Mouse (Mus musculus): ENCODE measurements around the gene 2310079G19Rik. TPM values are rescaled to one million over a fixed set of nuclear protein-coding genes. Genes with fewer than 3 reads are reported as not detected.

2310079G19Rik gene
- polyA plus RNA-seq, 1 experiment from 2014 or later = not detected

DNA sequence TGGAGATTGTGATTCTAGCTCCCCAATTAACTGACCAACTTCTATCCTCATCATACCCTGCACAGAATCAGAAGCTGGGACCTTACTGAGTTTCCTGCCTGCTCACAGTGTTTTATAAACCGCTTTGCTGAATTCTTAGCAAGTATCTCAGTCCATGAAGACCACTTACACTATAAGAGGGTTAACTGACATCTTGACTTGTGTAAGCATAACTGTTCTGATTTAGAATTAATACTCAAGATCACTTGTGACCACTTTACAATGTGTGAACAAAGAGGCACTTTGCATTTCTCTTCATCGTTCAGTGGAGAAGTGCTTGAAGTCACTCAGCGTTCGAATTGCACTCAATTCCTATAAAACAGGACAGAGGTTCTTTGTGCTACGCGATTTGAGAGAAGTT lies 22.9 kb downstream of the 2310079G19Rik start:
- H3K27ac ChIP-seq = no peak overlapping the region
- ATAC-seq = no peak
- no peak overlapping the region for H3K4me3 ChIP-seq
- no peaks in the 10 kb centered on the region for H3K27me3 ChIP-seq
- 72% methylated on average over 6 of the region's 6 CpGs for WGBS
- H3K4me1 ChIP-seq = no peaks in the 10 kb centered on the region
- H3K36me3 ChIP-seq (ENCODE audit: poor library complexity, severe bottlenecking) = no peaks in the 10 kb centered on the region
- H3K9ac ChIP-seq = no peak overlapping the region
- no peak overlapping the region for H3K4me2 ChIP-seq
- H3K9me3 ChIP-seq (replicated peaks) = no peaks in the 10 kb centered on the region

DNA sequence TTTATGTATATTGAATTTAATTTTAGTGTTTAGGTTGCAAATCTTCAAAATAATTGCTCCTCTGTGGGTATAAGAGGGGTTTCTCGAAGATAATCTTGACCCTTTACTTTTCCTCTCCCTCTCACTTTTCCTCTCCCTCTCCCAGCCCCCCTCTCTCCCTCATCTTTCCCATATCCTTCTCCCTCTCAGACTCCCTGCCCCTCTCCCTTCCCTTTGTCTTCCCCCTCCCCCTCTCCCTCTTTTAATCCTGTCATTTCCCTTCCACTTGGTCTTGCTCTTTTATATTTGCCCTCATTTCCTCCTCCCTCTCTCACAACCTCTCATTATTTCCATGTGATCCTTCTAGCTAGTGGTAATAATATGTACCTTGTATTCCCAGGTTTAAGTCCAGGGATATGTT lies 25.0 kb downstream of the 2310079G19Rik start:
- H3K9ac ChIP-seq = no peak overlapping the region
- no peaks in the 10 kb centered on the region for H3K27me3 ChIP-seq
- H3K36me3 ChIP-seq (ENCODE audit: poor library complexity, severe bottlenecking) = no peaks in the 10 kb centered on the region
- H3K4me3 ChIP-seq = no peak overlapping the region
- WGBS = 16% methylated on average over 1 of the region's 1 CpGs
- no peak overlapping the region for H3K27ac ChIP-seq
- no peaks in the 10 kb centered on the region for H3K9me3 ChIP-seq (replicated peaks)
- ATAC-seq = no peak
- H3K4me2 ChIP-seq = no peak overlapping the region
- H3K4me1 ChIP-seq = no peaks in the 10 kb centered on the region

DNA sequence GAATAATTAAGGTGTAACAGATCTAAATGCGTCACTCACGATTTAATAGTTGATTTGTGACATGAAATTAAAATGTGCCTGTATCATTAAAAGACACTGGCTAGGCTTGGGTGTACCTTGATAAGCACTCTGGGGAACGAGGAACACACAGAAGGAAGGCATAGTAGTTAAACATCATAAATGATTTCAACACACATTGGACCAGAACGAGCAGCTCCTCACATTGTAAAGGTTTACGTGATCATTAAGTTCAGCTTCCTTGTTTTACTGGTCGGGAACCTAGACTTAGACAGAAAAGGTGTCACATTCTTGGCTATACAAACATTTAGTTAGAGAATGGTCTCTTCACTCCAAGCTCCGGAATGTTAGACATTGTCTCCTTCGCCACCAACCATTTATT lies 27.2 kb downstream of the 2310079G19Rik start:
- Histone ChIP-seq H3K9me3 (replicated peaks) (no peaks in the 10 kb centered on the region), H3K36me3 (ENCODE audit: poor library complexity, severe bottlenecking) (no peaks in the 10 kb centered on the region), H3K4me3 (no peak overlapping the region), H3K4me2 (no peak overlapping the region), H3K4me1 (no peaks in the 10 kb centered on the region), H3K27ac (no peak overlapping the region), H3K27me3 (no peaks in the 10 kb centered on the region), H3K9ac (no peak overlapping the region)
- ATAC-seq = no peak
- WGBS = 87% methylated on average over 8 of the region's 8 CpGs

DNA sequence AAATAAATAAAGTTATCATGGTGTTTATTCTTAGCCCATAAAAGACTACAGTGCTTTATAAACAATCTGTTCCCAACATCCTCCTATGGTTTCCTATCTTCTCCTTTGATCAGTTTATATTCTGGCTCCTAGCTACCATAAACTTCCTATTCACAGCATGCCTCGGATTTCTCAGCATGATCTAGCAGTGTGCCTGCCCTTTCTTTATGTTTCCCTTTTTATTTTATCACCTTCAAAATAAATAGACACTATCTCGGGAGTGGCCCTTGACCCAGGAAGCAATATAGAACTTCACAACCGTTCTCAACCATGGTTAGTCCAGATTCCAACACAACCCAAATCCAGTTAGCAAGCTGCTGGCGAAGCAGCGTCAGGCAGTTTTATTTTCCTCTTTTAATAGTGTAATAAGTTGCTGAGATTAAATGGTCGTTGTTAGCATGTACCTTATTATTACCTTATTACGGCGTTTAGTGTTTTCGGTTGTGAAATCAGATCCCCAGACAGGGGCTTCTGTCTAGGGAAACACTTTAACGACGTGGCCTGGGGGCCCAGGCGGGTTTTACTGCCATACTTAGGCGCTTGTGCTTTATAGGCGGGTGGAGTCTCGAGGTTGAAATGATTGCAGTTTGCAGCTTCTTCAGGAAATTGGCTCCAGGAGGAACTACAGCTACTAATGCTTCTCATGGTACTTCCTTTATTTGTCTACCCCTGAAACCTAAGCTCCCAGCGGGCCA lies 27.8 kb downstream of the 2310079G19Rik start:
- no peak overlapping the region for H3K27ac ChIP-seq
- no peaks in the 10 kb centered on the region for H3K4me1 ChIP-seq
- H3K9me3 ChIP-seq (replicated peaks) = no peaks in the 10 kb centered on the region
- WGBS = 60% methylated on average over 16 of the region's 16 CpGs
- no peak overlapping the region for H3K9ac ChIP-seq
- H3K36me3 ChIP-seq (ENCODE audit: poor library complexity, severe bottlenecking) = no peaks in the 10 kb centered on the region
- ATAC-seq = no peak
- H3K4me2 ChIP-seq = no peak overlapping the region
- H3K27me3 ChIP-seq = no peaks in the 10 kb centered on the region
- H3K4me3 ChIP-seq = no peak overlapping the region

DNA sequence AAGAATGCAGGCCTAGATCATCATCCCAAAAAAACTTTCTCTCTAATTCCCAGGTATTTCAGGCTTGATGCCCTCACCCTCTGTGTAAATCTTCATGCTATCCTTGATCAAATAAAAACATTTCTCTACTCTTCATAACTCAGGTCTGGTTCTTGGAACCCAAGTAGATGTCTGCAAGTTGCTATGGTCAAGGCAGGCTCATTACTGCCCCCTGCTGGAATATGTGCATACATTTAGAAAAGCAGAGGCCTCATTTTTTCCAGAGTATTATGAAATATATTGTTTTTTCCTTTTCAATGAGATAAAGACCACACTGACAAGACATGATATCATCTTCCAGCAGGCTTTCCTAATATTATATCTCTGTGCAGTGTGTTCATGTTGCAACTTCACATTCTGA lies 34.7 kb downstream of the 2310079G19Rik start:
- no peak for ATAC-seq
- no peak overlapping the region for H3K9ac ChIP-seq
- no peaks in the 10 kb centered on the region for H3K4me1 ChIP-seq
- H3K36me3 ChIP-seq (ENCODE audit: poor library complexity, severe bottlenecking) = no peaks in the 10 kb centered on the region
- H3K9me3 ChIP-seq (replicated peaks) = no peaks in the 10 kb centered on the region
- no peaks in the 10 kb centered on the region for H3K27me3 ChIP-seq
- no peak overlapping the region for H3K4me2 ChIP-seq
- H3K27ac ChIP-seq = no peak overlapping the region
- H3K4me3 ChIP-seq = no peak overlapping the region

DNA sequence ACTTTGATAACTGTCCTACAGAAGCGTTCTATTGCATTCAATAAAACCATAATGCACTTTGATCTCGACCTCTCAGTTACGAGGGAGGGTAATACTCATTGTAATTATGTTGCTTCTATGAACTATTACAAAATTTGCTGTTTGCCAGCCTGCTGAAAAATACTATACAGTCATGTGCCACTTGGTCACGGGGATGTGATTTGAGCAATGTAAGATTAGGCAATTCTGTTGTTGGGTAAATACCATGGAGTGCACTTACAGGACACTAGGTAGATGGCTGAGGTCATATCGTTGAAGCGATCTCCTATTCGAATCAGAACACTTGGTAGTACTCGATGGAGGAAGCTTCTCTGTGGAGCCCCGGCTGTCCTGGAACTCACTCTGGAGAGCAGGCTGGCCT lies 44.1 kb downstream of the 2310079G19Rik start:
- Histone ChIP-seq H3K4me3 (no peak overlapping the region), H3K9me3 (replicated peaks) (no peaks in the 10 kb centered on the region), H3K4me2 (no peak overlapping the region), H3K27me3 (no peaks in the 10 kb centered on the region), H3K36me3 (ENCODE audit: poor library complexity, severe bottlenecking) (no peaks in the 10 kb centered on the region), H3K9ac (no peak overlapping the region), H3K4me1 (no peaks in the 10 kb centered on the region), H3K27ac (no peak overlapping the region)
- ATAC-seq = no peak
- 90% methylated on average over 9 of the region's 9 CpGs for WGBS

Other genes with a start within 250 kb of the 2310079G19Rik start
- gene Cldn17, start 120.7 kb downstream of the 2310079G19Rik start, polyA plus RNA-seq (2015; fragmentation: Nextera tagmentation; extraction: Ambion mirVana) = not detected in 2 replicates
- gene Cldn8, start 64.5 kb downstream of the 2310079G19Rik start, polyA plus RNA-seq (2015; fragmentation: Nextera tagmentation; extraction: Ambion mirVana) = not detected in 2 replicates
- gene Krtap24-1, start 15.4 kb downstream of the 2310079G19Rik start, polyA plus RNA-seq (2015; fragmentation: Nextera tagmentation; extraction: Ambion mirVana) = not detected in 2 replicates
- not detected in 2 replicates for gene Krtap26-1, start 20.1 kb upstream of the 2310079G19Rik start, polyA plus RNA-seq (2015; fragmentation: Nextera tagmentation; extraction: Ambion mirVana)
- not detected in 2 replicates for gene Krtap27-1, start 44.0 kb upstream of the 2310079G19Rik start, polyA plus RNA-seq (2015; fragmentation: Nextera tagmentation; extraction: Ambion mirVana)
- not detected in 2 replicates for gene 2310061N02Rik, start 80.3 kb upstream of the 2310079G19Rik start, polyA plus RNA-seq (2015; fragmentation: Nextera tagmentation; extraction: Ambion mirVana)
- not detected in 2 replicates for gene Krtap13-1, start 101.2 kb upstream of the 2310079G19Rik start, polyA plus RNA-seq (2015; fragmentation: Nextera tagmentation; extraction: Ambion mirVana)
- not detected in 2 replicates for gene Krtap13, start 124.0 kb upstream of the 2310079G19Rik start, polyA plus RNA-seq (2015; fragmentation: Nextera tagmentation; extraction: Ambion mirVana)
- not detected in 2 replicates for gene 2310034C09Rik, start 131.2 kb upstream of the 2310079G19Rik start, polyA plus RNA-seq (2015; fragmentation: Nextera tagmentation; extraction: Ambion mirVana)
- gene 2310057N15Rik, start 146.5 kb upstream of the 2310079G19Rik start, polyA plus RNA-seq (2015; fragmentation: Nextera tagmentation; extraction: Ambion mirVana) = not detected in 2 replicates
- not detected in 2 replicates for gene Gm5965, start 150.2 kb upstream of the 2310079G19Rik start, polyA plus RNA-seq (2015; fragmentation: Nextera tagmentation; extraction: Ambion mirVana)
- gene Gm20741, start 184.6 kb upstream of the 2310079G19Rik start, polyA plus RNA-seq (2015; fragmentation: Nextera tagmentation; extraction: Ambion mirVana) = not detected in 2 replicates
- not detected in 2 replicates for gene Krtap15, start 192.5 kb upstream of the 2310079G19Rik start, polyA plus RNA-seq (2015; fragmentation: Nextera tagmentation; extraction: Ambion mirVana)
- not detected in 2 replicates for gene Krtap14, start 198.5 kb upstream of the 2310079G19Rik start, polyA plus RNA-seq (2015; fragmentation: Nextera tagmentation; extraction: Ambion mirVana)
- gene Krtap19-1, start 241.7 kb upstream of the 2310079G19Rik start, polyA plus RNA-seq (2015; fragmentation: Nextera tagmentation; extraction: Ambion mirVana) = not detected in 2 replicates
- gene Krtap19-2, start 246.6 kb upstream of the 2310079G19Rik start, polyA plus RNA-seq (2015; fragmentation: Nextera tagmentation; extraction: Ambion mirVana) = not detected in 2 replicates